Mouse (Mus musculus) lung, adult 18-20 months (tissue): ENCODE data around the gene Sbno2.

Experiments
- DNase-seq, 2 experiments: peaks; one replicate each; pipeline ENCODE4 v3.0.0; 2022; ENCODE audit warnings: mixed read lengths in 2 of 2

Sbno2 gene

DNA sequence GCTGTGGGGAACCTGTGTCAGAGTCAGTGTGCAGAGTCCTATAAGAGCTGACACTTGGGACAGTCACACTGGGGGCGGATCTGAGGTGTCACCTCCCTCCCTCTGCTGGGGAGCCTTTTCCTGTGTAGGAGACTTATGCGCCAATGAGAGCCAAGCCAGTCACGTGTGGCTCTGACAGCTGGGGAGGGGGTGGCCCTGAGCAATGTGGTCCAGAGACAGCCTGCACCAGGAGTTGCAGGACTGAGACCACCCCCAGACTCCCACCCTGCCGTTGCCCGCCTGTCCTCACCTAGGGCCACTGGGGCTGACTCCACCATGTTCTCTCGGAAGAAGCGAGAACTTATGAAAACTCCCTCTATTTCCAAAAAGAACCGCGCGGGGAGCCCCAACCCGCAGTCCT lies 88.9 kb downstream of the Sbno2 start, which contains the start of gene Arhgap45:
TSS of gene Arhgap45 (plus strand) at position 143 of the 400 bp plus-strand sequence.
- peak; percentile 81 to 82 for DNase-seq

DNA sequence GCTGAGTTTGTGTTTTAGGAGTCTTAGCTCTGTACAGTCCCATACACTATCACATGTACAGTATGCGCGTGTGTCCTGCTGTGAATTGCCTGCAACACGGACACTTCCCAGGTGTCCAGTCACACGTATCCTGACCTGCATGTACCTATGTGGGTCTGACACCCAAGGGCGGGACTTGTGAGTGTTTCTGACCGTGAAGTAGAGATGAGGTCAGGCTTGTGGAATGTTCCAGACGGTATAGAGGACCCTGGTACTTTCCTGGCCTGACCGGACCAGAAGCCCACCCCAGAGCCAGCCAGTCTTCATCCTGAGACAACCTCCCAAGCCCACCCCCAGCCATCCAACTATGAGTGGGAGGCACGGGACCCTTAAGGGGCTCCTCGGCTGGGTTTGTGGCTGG lies 89.8 kb downstream of the Sbno2 start:
- DNase-seq: peak; percentile 80 to 81

DNA sequence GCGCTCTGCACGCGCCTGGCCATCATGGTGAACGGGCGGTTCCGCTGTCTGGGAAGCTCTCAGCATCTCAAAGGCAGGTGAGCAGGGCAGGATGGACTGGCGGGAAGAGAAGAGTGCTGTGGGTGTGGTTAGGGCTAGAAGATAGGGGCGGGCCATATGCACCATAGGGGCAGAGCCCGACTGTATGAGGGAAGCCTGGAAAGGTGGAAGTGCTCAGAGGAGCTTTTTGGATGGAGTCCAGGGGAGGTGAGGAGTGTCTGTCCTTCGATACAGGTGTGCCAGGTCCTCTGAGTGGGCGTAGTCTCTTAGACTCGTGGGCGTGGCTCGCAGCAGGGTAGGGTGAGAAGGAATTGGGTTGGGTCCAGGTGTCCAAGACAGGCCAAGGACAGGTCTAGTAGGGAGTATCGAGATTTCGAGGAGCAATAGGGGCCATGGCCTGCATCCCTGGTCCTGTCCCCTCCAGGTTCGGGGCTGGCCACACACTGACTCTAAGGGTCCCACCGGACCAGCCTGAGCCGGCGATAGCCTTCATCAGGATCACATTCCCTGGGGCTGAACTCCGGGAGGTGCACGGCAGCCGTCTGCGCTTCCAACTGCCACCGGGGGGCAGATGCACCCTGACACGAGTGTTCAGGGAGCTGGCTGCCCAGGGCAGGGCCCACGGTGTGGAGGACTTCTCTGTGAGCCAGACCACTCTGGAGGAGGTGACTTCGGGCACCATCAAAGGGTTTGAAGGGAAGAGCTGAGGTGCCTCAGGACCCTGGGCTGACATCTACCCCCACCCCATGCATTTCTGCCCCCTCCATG lies 90.7 kb downstream of the Sbno2 start:
- DNase-seq: peak; percentile 76 to 85

DNA sequence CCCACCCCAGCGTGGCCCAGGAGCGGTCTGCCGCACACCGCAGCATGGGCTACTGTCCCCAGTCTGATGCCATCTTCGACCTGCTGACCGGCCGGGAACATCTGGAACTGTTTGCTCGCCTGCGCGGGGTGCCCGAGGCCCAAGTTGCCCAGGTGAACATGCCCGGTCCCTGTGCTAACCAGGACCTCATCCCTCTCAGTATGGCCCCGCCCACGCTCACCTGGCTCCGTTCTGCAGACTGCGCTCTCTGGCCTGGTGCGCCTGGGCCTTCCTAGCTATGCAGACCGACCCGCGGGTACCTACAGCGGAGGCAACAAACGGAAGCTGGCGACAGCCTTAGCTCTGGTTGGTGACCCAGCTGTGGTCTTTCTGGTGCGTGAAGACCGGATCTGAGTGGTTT lies 91.8 kb downstream of the Sbno2 start:
- no peak for DNase-seq

DNA sequence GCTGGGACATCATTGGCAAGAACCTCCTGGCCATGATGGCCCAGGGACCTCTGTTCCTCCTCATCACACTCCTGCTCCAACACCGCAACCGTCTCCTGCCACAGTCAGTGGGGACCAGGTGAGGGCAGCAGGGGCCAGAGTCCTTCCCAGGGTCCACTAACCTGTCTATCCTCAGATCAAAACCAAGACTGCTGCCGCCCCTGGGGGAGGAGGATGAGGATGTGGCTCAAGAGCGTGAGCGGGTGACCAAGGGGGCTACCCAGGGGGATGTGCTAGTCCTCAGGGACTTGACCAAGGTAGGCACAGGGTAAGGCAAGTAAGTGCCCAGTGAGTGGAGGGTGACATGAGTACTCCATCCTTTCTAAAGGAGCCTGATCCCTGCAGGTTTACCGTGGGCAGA lies 93.6 kb downstream of the Sbno2 start:
- no peak for DNase-seq
